Mouse (Mus musculus) E14TG2a.4 (cell line): Measurements from ENCODE around the gene Clec4a4.
"Not testable (repeated sequence)": the region's sequence is repeated elsewhere in the genome, so short reads cannot be mapped to it uniquely, and the experiment has no call there.

ENCODE experiments used
- H3K27me3 ChIP-seq: 2 replicates; pipeline ENCODE4 v1.6.1; 2014; ENCODE audit warnings: low read length, control low read depth; ENCODE audit not compliant: insufficient read depth
- H3K36me3 ChIP-seq: 2 replicates; pipeline ENCODE4 v1.6.1; 2014; ENCODE audit warnings: low read length, control low read depth; ENCODE audit not compliant: insufficient read depth
- H3K4me1 ChIP-seq: replicated peaks from 2 replicates; pipeline ENCODE4 v1.6.1; 2014; ENCODE audit warnings: low read depth, low read length, control low read depth
- H3K4me3 ChIP-seq: replicated peaks from 2 replicates; pipeline ENCODE4 v1.5.1; 2014; ENCODE audit warnings: mild to moderate bottlenecking, low read length
- H3K9me3 ChIP-seq: 2 replicates; pipeline ENCODE4 v1.6.1; 2014; ENCODE audit warnings: low read length, control low read depth
- CTCF ChIP-seq: conservative IDR thresholded peaks from 2 replicates; pipeline ENCODE4 v1.5.1; 2014; ENCODE audit warnings: low read length
- NANOG ChIP-seq: IDR thresholded peaks from 2 replicates; pipeline ENCODE4 v1.6.1; 2014; ENCODE audit warnings: borderline replicate concordance, low read length, mixed read lengths
- POU5F1 ChIP-seq: IDR thresholded peaks from 2 replicates; pipeline ENCODE4 v1.6.1; 2014; ENCODE audit warnings: low read length, borderline replicate concordance

The Clec4a4 gene

DNA sequence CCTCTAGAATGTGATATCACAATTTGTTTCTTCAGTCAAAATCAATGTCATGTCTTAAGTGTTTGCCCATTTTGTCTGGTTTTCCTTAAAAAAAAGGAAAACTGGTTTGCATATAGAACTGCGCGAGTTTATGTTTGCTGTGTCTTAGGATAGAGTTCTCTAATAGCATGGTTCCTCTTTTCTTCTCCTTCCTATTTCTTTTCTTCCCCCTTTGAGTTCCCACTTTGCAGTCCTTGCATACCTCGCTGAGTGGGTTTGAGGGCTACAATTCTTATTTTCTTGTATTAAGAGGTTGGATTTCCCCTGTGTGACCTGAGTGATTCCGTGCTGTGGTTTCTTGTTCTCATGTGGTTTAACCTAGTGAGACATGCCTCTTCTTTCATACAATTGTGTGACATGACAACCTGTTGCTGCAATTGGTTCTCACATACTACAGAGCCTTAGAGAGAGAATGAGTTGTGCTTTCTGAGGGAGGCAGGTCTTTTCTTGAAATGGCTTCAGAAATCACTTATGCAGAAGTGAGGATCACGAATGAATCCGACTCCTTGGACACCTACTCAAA is at the start of gene Clec4a4:
TSS of gene Clec4a4 (plus strand) at position 492 of the 562 bp plus-strand sequence.
- no peak for TF ChIP-seq POU5F1
- no peak for TF ChIP-seq NANOG
- no peak for TF ChIP-seq CTCF
- no peaks in the 10 kb centered on the region for H3K36me3 ChIP-seq
- peaks cover 7% of the 10 kb centered on the region; the same call in 1 of the 2 replicates for H3K4me1 ChIP-seq
- no peak within 1 kb of the TSS for H3K4me3 ChIP-seq
- H3K27me3 ChIP-seq, result no peaks in the 10 kb centered on the region
- peaks cover 24% of the 10 kb centered on the region for H3K9me3 ChIP-seq

DNA sequence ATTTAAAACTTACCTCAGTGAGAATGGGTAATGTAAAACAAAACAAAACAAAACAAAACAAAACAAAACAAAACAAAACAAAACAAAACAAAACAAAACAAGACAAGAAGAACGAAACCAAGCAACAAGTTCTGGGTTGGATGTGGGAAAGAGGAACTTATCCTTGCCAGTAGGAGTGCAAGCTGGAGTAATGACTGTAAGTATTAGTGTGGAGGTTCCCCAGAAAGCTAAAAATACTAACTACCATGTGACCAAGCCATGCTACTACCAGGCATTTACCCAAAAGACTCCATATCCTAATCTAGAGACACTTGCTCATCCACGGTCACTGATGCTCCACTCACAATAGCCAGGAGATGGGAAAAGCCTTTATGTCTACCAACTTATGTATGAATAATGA is 43.4 kb upstream of the Clec4a4 start:
- Histone ChIP-seq H3K4me3 (no peak overlapping the region), H3K36me3 (no peaks in the 10 kb centered on the region), H3K4me1 (no peaks in the 10 kb centered on the region), H3K9me3 (peaks cover 39% of the 10 kb centered on the region), H3K27me3 (no peaks in the 10 kb centered on the region)
- TF ChIP-seq POU5F1 (no peak), CTCF (no peak)

DNA sequence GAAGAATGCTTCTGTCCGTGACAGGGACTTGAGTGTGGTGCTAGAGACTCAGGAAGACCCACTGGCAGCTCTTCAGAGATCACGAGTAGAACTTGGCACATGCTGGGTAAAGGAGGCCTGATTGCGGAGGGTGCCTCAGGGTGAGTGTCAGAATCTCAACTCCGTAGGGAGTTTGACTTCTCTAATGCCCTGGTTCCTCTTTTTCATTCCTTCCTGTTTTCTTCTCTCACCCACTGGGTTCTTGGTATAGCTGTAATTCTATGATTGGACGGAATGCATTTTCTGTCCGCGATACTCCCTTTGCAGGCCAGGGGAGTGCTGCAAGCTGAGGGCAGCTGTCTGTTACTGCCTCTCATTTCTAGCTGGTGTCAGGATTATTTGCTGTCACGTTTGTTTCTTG is 37.8 kb upstream of the Clec4a4 start, which contains the start of gene Clec4a3:
TSS of gene Clec4a3 (plus strand) at position 115 of the 400 bp plus-strand sequence.
- Histone ChIP-seq H3K4me3 (no peak within 1 kb of the TSS), H3K9me3 (peaks cover 65% of the 10 kb centered on the region), H3K27me3 (no peaks in the 10 kb centered on the region), H3K36me3 (no peaks in the 10 kb centered on the region), H3K4me1 (no peaks in the 10 kb centered on the region)
- TF ChIP-seq POU5F1 (no peak), NANOG (no peak), CTCF (no peak)

DNA sequence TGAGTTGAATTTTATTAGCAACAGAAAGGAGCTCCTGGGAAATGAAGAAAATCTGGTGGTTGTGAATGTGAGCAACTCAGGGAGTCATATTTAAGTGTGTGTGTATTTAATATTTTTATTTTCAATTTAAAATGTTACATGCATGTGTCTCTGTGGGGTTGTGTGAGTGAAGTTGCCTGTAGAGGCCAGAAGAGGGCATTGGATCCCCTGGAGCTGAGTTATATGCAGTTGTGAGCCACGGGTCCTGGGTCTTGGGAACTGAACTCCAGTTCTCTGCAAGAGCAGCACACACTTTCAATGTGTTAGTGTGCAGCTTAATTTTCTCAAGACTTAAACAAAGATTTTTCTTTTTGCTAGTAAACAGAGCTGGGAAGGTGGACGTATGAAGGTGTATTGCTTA is 25.6 kb upstream of the Clec4a4 start:
- no peak for TF ChIP-seq POU5F1
- no peak for TF ChIP-seq NANOG
- TF ChIP-seq CTCF, result no peak; the same call in 1 of the 2 replicates
- Histone ChIP-seq H3K4me3 (no peak overlapping the region), H3K36me3 (no peaks in the 10 kb centered on the region), H3K9me3 (peaks cover 41% of the 10 kb centered on the region), H3K4me1 (no peaks in the 10 kb centered on the region), H3K27me3 (no peaks in the 10 kb centered on the region)

DNA sequence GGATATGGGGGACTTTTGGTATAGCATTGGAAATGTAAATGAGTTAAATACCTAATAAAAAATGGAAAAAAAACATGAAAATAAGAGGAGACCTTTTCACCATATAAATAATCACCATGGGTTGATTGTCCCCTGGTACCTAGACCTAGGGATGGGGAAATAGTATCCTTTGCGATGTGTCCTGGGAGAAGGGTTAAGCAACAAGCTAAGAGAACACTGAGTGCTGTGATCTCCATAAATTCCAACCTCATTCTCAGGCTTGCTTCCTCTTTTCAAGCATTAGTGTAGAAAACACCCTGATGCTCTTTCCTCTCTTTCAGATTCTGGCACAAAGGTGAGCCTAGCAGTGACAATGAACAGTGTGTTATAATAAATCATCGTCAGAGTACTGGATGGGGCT is 21.1 kb upstream of the Clec4a4 start:
- TF ChIP-seq CTCF, result no peak
- TF ChIP-seq NANOG, result no peak
- no peak for TF ChIP-seq POU5F1

DNA sequence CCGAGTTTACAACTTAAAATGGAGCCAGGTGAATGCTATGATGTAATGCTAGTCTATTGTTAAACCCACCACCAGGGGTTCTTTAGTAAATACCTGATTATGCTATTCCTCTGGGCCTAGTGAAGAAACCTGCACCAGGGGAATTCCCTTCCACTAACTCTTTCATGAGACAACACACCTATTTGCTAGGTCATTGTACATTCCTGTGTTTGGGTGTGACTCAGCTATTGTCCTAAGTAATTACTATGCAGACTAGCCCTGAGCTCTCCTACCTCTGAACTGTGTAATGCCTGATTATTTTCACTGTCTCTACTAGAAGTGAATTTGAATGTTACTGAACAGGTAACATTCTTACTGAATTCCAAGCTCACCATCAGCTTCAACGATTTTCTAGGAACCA is 14.5 kb downstream of the Clec4a4 start:
- not testable (repeated sequence) for H3K4me3 ChIP-seq, H3K27me3 ChIP-seq, H3K4me1 ChIP-seq, H3K36me3 ChIP-seq
- peaks cover 54% of the 10 kb centered on the region for H3K9me3 ChIP-seq

More for the DNA sequence above, 21.1 kb upstream of the Clec4a4 start:
- Histone ChIP-seq H3K36me3 (no peaks in the 10 kb centered on the region), H3K4me3 (no peak overlapping the region), H3K4me1 (no peaks in the 10 kb centered on the region), H3K27me3 (no peaks in the 10 kb centered on the region), H3K9me3 (peaks cover 49% of the 10 kb centered on the region)

DNA sequence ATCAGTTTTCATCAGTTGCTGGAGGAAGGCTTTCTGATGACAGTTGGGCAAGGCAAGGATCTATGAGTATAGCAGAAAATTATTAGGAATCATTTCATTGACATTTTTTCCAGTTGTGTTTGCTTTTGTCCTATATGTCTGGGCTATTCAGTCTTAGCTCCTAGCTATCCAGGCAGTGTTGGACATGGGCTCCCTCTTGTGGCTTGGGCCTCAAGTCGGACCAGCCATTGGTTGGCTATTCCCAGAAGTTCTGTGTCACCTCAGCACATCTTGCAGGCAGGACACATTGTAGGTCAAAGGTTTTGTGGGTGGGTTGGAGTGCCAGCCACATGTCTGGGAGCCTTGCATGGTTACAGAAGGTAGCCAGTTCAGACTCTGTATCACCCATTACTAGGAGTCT is 15.4 kb downstream of the Clec4a4 start:
- TF ChIP-seq CTCF (no peak), POU5F1 (no peak), NANOG (no peak)
- H3K9me3 ChIP-seq, result peaks cover 45% of the 10 kb centered on the region

DNA sequence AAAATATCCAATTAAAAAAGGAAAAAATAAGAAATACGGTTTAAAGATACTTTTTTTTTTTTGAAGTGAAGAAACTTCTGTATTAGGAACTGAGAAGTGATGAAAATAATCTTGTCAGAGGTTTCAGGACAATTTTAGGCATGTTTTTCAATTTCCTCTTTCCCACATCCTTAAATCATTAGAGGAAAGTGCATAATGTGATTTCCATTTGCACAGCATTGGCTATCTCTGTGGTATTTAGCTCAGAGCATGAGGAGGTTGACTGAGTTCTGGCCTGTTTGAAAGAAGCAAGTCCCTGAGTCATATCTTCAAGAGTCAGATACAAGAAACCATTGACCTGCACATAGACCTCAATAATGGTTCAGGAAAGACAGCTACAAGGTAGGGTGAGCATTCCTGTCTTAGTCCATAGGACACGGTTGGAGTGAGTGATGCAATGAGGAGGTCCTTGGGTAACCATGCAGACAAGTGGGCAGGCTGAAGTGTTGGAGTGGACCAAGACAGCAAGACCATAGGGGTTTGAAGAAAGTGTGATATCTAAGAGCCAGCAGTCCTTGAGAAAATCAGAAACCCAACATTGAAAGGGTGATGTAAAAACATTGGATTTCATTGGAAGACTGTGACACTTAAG is 59.7 kb downstream of the Clec4a4 start, which contains the start of gene Clec4b1:
TSS of gene Clec4b1 (plus strand) at position 221 of the 631 bp plus-strand sequence.
- H3K4me3 ChIP-seq, result no peak within 1 kb of the TSS
- H3K36me3 ChIP-seq, result no peaks in the 10 kb centered on the region
- no peaks in the 10 kb centered on the region for H3K4me1 ChIP-seq
- no peaks in the 10 kb centered on the region; the same call in 1 of the 2 replicates for H3K27me3 ChIP-seq
- H3K9me3 ChIP-seq, result peaks cover 7% of the 10 kb centered on the region; the same call in 1 of the 2 replicates
- TF ChIP-seq POU5F1 (no peak), NANOG (no peak), CTCF (no peak)

More for the DNA sequence above, 15.4 kb downstream of the Clec4a4 start:
- Histone ChIP-seq H3K27me3 (no peaks in the 10 kb centered on the region), H3K4me3 (no peak overlapping the region), H3K36me3 (no peaks in the 10 kb centered on the region), H3K4me1 (no peaks in the 10 kb centered on the region)
